Mouse (Mus musculus) MEL (cell line): ENCODE measurements around the gene Ephb3. TPM values are rescaled to one million over a fixed set of nuclear protein-coding genes. Genes with fewer than 3 reads are reported as not detected.
A peak's percentile ranks its signal among the peaks of the same experiment; 100 is the strongest.

ENCODE experiments used
- DNase-seq: peaks from one replicate; pipeline ENCODE4 v3.0.0; 2011; ENCODE audit warnings: low read depth, low spot score
- H3K27ac ChIP-seq: 2 replicates; pipeline ENCODE4 v1.5.1; 2012; ENCODE audit warnings: low read depth, mild to moderate bottlenecking, control low read depth, low read length, moderate library complexity; ENCODE audit not compliant: control insufficient read depth
- H3K27me3 ChIP-seq, 2 experiments: fragments of 150-350 bp in 1 of 2; sonication (generic) in 1 of 2; 2 replicates each; pipeline ENCODE4 v1.6.1; 2012; ENCODE audit warnings: low read length in 2 of 2, mild to moderate bottlenecking in 2 of 2, improper control_type of control experiment in 1 of 2, moderate library complexity in 1 of 2; ENCODE audit not compliant: insufficient read depth in 2 of 2, control insufficient read depth in 1 of 2
- H3K36me3 ChIP-seq, 2 experiments: 2 replicates each; pipeline ENCODE4 v1.6.1; 2012 to 2014; ENCODE audit warnings: low read length in 2 of 2, improper control_type of control experiment in 1 of 2, inconsistent platforms in 1 of 2, mild to moderate bottlenecking in 1 of 2; ENCODE audit not compliant: insufficient read depth in 2 of 2, control insufficient read depth in 1 of 2
- H3K4me1 ChIP-seq, 2 experiments: fragments of 150-350 bp in 1 of 2; sonication (generic) in 1 of 2; 2 replicates each; pipeline ENCODE4 v1.6.1; 2012; ENCODE audit warnings: low read length in 2 of 2, improper control_type of control experiment in 1 of 2, mild to moderate bottlenecking in 1 of 2; ENCODE audit not compliant: insufficient read depth in 2 of 2, control insufficient read depth in 1 of 2
- H3K4me3 ChIP-seq, 2 experiments: fragments of 150-350 bp in 1 of 2; sonication (generic) in 1 of 2; 2 replicates each; pipeline ENCODE4 v1.5.1; 2012; ENCODE audit warnings: low read depth in 2 of 2, low read length in 2 of 2, mild to moderate bottlenecking in 2 of 2, moderate library complexity in 2 of 2, control low read depth in 1 of 2, improper control_type of control experiment in 1 of 2; ENCODE audit not compliant: control insufficient read depth in 1 of 2, insufficient read depth in 1 of 2
- H3K79me2 ChIP-seq: 2 replicates; pipeline ENCODE4 v1.6.1; 2012; ENCODE audit warnings: mild to moderate bottlenecking, low read length, moderate library complexity; ENCODE audit not compliant: control insufficient read depth, poor library complexity, insufficient read depth
- H3K9ac ChIP-seq: 2 replicates; pipeline ENCODE4 v1.6.1; 2012; ENCODE audit warnings: low read depth, mild to moderate bottlenecking, control low read depth, low read length, moderate library complexity; ENCODE audit not compliant: control insufficient read depth, poor library complexity, severe bottlenecking
- H3K9me3 ChIP-seq: fragments of 150-350 bp; sonication (generic); replicated peaks from 2 replicates; pipeline ENCODE4 v1.6.1; 2012; ENCODE audit warnings: mild to moderate bottlenecking, low read length, improper control_type of control experiment, moderate library complexity; ENCODE audit not compliant: insufficient read depth
- CHD2 ChIP-seq: IDR thresholded peaks from 2 replicates; pipeline ENCODE4 v1.6.1; 2011; ENCODE audit warnings: low read length, improper control_type of control experiment
- CTCF ChIP-seq, 3 experiments: IDR thresholded peaks in 2 of 3; conservative IDR thresholded peaks in 1 of 3; 2 replicates each; pipeline ENCODE4 v1.5.1; 2011 to 2012; ENCODE audit warnings: low read length in 3 of 3, low read depth in 2 of 3, mild to moderate bottlenecking in 2 of 3, improper control_type of control experiment in 1 of 3, inconsistent platforms in 1 of 3, mixed read lengths in 1 of 3, moderate library complexity in 1 of 3; ENCODE audit not compliant: control insufficient read depth in 1 of 3, insufficient read depth in 1 of 3, poor library complexity in 1 of 3, severe bottlenecking in 1 of 3
- HCFC1 ChIP-seq: IDR thresholded peaks from 2 replicates; pipeline ENCODE4 v1.6.1; 2012; ENCODE audit warnings: low read depth, mild to moderate bottlenecking, inconsistent platforms, low read length, improper control_type of control experiment, moderate library complexity
- MAX ChIP-seq: IDR thresholded peaks from 2 replicates; pipeline ENCODE4 v1.6.1; 2011; ENCODE audit warnings: low read length, improper control_type of control experiment
- MAZ ChIP-seq: IDR thresholded peaks from 2 replicates; pipeline ENCODE4 v1.6.1; 2012; ENCODE audit warnings: low read depth, mild to moderate bottlenecking, inconsistent platforms, low read length, improper control_type of control experiment
- MXI1 ChIP-seq: IDR thresholded peaks from 2 replicates; pipeline ENCODE4 v1.6.1; 2011; ENCODE audit warnings: mild to moderate bottlenecking, low read depth, low read length, improper control_type of control experiment
- MYB ChIP-seq: IDR thresholded peaks from 2 replicates; pipeline ENCODE4 v1.6.1; 2011; ENCODE audit warnings: mild to moderate bottlenecking, low read depth, low read length, improper control_type of control experiment
- MYC ChIP-seq: IDR thresholded peaks from 2 replicates; pipeline ENCODE4 v1.6.1; 2011; ENCODE audit warnings: low read depth, mild to moderate bottlenecking, low read length, improper control_type of control experiment, moderate library complexity
- NELFE ChIP-seq: IDR thresholded peaks from 2 replicates; pipeline ENCODE4 v1.6.1; 2011; ENCODE audit warnings: low read depth, low read length, improper control_type of control experiment
- NRF1 ChIP-seq: IDR thresholded peaks from 2 replicates; pipeline ENCODE4 v1.6.1; 2014; ENCODE audit warnings: low read depth, mild to moderate bottlenecking, inconsistent platforms, low read length, improper control_type of control experiment, moderate library complexity; ENCODE audit not compliant: poor library complexity, insufficient read depth, severe bottlenecking
- POLR2A ChIP-seq, 2 experiments: IDR thresholded peaks; 2 replicates each; pipeline ENCODE4 v1.6.1; 2011 to 2012; ENCODE audit warnings: low read length in 2 of 2, mild to moderate bottlenecking in 2 of 2, control low read depth in 1 of 2, improper control_type of control experiment in 1 of 2, low read depth in 1 of 2, moderate library complexity in 1 of 2; ENCODE audit not compliant: control insufficient read depth in 1 of 2, insufficient read depth in 1 of 2, poor library complexity in 1 of 2
- POLR2AphosphoS5 ChIP-seq: IDR thresholded peaks from 2 replicates; pipeline ENCODE4 v1.6.1; 2012; ENCODE audit warnings: low read depth, borderline replicate concordance, mild to moderate bottlenecking, inconsistent platforms, low read length, moderate library complexity, mixed read lengths
- RAD21 ChIP-seq: IDR thresholded peaks from 2 replicates; pipeline ENCODE4 v1.6.1; 2011; ENCODE audit warnings: mild to moderate bottlenecking, low read depth, low read length, improper control_type of control experiment
- TAL1 ChIP-seq: IDR thresholded peaks from 2 replicates; pipeline ENCODE4 v1.6.1; 2012; ENCODE audit warnings: mild to moderate bottlenecking, inconsistent platforms, low read length, moderate library complexity, mixed read lengths
- TBP ChIP-seq: IDR thresholded peaks from 2 replicates; pipeline ENCODE4 v1.8.0; 2011; ENCODE audit warnings: low read depth, low read length, improper control_type of control experiment
- ZKSCAN1 ChIP-seq: IDR thresholded peaks from 2 replicates; pipeline ENCODE4 v1.6.1; 2012; ENCODE audit warnings: low read depth, mild to moderate bottlenecking, inconsistent platforms, low read length, improper control_type of control experiment, moderate library complexity
- ZMIZ1 ChIP-seq: IDR thresholded peaks from 2 replicates; pipeline ENCODE4 v1.6.1; 2012; ENCODE audit warnings: low read depth, mild to moderate bottlenecking, inconsistent platforms, low read length, improper control_type of control experiment, moderate library complexity
- polyA plus RNA-seq, 2 experiments: library from polyadenylated mRNA; stranded (reverse) in 1 of 2; unstranded in 1 of 2; fragments of >175 nt in 1 of 2; fragments of >200 nt in 1 of 2; gene quantifications; 2 replicates each; pipeline versions ENCODE4 v1.2.1 to v1.2.4; 2012; ENCODE audit warnings: low replicate concordance in 2 of 2, low read depth in 1 of 2; ENCODE audit not compliant: insufficient read length in 2 of 2, insufficient read depth in 1 of 2, missing spikeins in 1 of 2
- total RNA-seq: library from RNA; depleted of rRNA; stranded (reverse); fragments of 300-350 nt; gene quantifications from 2 replicates; pipeline ENCODE4 v1.2.3, GENCODE M21; 2012

Gene Ephb3
- total and polyA plus RNA-seq, 3 experiments, result 0.46 to 2.9 TPM; not detected in 1

DNA sequence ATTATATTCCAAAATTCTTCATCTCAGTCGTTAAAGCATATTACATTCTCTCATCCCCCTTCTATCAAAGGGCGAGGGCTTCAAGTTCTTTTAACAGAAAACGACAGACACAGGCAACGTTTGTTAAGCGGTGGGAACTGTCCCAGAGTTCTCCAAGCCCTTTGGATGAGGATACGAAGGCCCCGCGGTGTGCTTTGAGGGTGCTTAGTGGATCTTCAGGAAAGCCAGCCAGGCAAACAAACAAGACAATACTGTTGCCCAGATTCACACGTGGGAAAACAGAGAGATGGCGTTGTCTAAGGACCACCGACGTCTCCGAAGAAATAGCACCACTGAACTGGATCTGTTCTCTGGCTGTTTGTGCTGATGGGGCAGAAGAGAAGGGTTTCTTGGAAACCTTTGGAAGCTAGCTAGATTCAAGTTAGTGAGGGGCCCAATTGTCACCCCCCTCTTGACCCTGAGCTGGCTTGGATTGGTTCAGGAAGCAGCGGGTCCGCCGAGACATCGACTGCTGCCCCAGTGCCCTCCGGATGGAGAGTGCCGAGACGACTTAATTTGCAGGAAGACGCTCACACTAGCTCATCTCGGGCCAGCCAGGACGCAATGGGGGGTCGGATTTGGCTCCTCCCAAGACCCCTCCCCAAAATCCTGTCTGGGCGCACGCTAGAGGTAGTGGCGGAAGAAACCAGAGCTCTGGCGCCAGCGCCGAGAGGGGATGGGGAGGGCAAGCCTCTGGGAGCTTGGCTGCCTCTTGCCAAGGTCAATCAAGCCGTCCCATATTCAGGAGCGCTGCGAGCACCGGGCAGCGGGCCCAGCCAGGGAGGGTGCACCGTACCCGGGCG, 43.5 kb downstream of the Ephb3 start:
- H3K9me3 ChIP-seq, result no peaks in the 10 kb centered on the region
- H3K27me3 ChIP-seq, result no peaks in the 10 kb centered on the region; a peak in 1 of 4 replicates
- H3K4me3 ChIP-seq, result peak overlapping the region; percentile 44 to 75; a peak in 3 of 4 replicates
- H3K4me1 ChIP-seq, result peaks cover 0 to 6% of the 10 kb centered on the region in 2 experiments; a peak in 2 of 4 replicates
- DNase-seq, result no peak
- H3K9ac ChIP-seq, result peak overlapping the region; percentile 53
- peaks cover 2% of the 10 kb centered on the region; the same call in 1 of the 2 replicates for H3K79me2 ChIP-seq
- TF ChIP-seq CHD2 (no peak), MAZ (no peak), POLR2AphosphoS5 (no peak), RAD21 (no peak), MAX (no peak), POLR2A (IDR thresholded peaks at IDR 0.05; ENCODE audit: control insufficient read depth in 1 of 2, insufficient read depth in 1 of 2, low read depth in 1 of 2, low read length in 2 of 2, poor library complexity in 1 of 2) (no peak), CTCF (IDR thresholded peaks at IDR 0.05 in 2 of 3, conservative IDR thresholded peaks at IDR 0.05 in 1 of 3; ENCODE audit: control insufficient read depth in 1 of 3, insufficient read depth in 1 of 3, low read depth in 2 of 3, low read length in 3 of 3, poor library complexity in 1 of 3, severe bottlenecking in 1 of 3) (no peak), NELFE (no peak), MXI1 (no peak), NRF1 (no peak), HCFC1 (no peak), TAL1 (no peak), TBP (no peak), MYC (no peak), ZMIZ1 (no peak)
- H3K36me3 ChIP-seq, result no peaks in the 10 kb centered on the region
- H3K27ac ChIP-seq, result no peak overlapping the region

DNA sequence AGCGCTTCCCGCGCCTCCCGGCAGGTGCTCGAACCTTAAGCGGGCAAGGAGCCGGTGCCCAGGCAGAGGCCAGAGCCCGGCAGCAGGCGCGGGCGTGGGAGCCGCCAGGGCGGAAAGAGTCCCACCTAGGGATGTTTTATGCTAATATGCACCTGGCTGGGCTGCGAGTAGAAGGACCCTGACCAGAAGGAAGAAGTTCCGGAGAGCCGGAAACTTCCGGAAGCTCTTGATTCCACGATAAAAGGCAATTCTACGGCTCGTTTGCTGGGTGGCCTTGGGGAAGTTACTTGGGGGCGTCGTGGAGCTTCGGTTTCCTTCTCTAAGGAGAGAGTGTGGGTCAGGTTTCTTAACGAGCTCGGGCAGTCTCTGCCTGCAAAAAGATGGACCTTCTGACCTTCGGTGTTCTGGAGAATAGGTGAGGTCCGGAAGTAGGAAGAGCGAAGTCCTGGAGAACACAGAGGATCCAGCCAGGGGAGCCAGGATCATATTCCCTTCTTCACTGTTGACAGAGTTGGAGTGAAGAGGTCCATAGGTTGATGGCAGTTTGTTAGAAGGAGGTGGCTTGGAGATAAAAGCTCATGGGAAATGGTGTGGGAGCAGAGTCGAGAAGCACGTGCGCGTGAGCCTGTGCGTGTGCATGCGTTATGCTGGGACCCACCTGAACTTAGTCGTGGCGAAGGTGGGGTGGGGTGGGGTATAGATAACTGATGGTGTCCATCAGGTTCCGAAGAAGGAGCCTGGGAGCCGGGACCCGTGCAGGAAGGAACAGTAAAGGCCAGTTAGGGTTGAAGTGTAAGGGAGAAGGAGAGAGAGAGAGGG, 44.4 kb downstream of the Ephb3 start:
- TF ChIP-seq MAX, result peak; percentile 65
- no peak for TF ChIP-seq MYB
- TF ChIP-seq HCFC1, result no peak
- no peak for TF ChIP-seq ZKSCAN1
- peak; percentile 65; the same call in 1 of the 2 replicates for TF ChIP-seq MYC
- TF ChIP-seq, all 39 proteins: peak for 2
- no peaks in the 10 kb centered on the region for H3K36me3 ChIP-seq
- no peaks in the 10 kb centered on the region for H3K9me3 ChIP-seq
- peak overlapping the region; percentile 53 for H3K9ac ChIP-seq
- H3K4me3 ChIP-seq, result peak overlapping the region; percentile 44 to 75
- H3K27ac ChIP-seq, result no peak overlapping the region
- peaks cover 0 to 13% of the 10 kb centered on the region in 2 experiments; a peak in 3 of 4 replicates for H3K4me1 ChIP-seq
- H3K79me2 ChIP-seq, result peaks cover 2% of the 10 kb centered on the region; the same call in 1 of the 2 replicates
- H3K27me3 ChIP-seq, result no peaks in the 10 kb centered on the region; a peak in 1 of 4 replicates
- peak; percentile 40 for DNase-seq
